Mouse (Mus musculus) heart, postnatal 25 days (tissue): ENCODE measurements around the gene Tff1. TPM values are rescaled to one million over a fixed set of nuclear protein-coding genes. Genes with fewer than 3 reads are reported as not detected.

Experiments
- DNase-seq: peaks from one replicate; pipeline ENCODE4 v3.0.0; 2022; ENCODE audit warnings: low spot score
- intact Hi-C: fragments of 180-260 bp; cut with DNase I; formaldehyde crosslinking; loops from one replicate; pipeline ENCODE4 v1.15.1; 2025
- total RNA-seq, 2 experiments: library from RNA; stranded (reverse); gene quantifications; 2 replicates each; pipeline ENCODE4 v1.2.3; 2021

The Tff1 gene
- total RNA-seq, 2 experiments from 2014 or later, result not detected

GRCm38 (mm10) chr17:31117946-31118345, 47.1 kb downstream of the Tff1 start:
- DNase-seq, result no peak
- intact Hi-C loops, result loop anchor here (2.0 to 5.0 kb wide), 2 partner anchors 41 to 107 kb away; no protein-coding TSS in a partner anchor

- intact Hi-C loops, result loop anchor here (5.0 kb wide), 1 partner anchor 39 kb away; no protein-coding TSS in a partner anchor
These were observed 49.0 kb downstream of the Tff1 start for GRCm38 (mm10) chr17:31116063-31116462.

DNA sequence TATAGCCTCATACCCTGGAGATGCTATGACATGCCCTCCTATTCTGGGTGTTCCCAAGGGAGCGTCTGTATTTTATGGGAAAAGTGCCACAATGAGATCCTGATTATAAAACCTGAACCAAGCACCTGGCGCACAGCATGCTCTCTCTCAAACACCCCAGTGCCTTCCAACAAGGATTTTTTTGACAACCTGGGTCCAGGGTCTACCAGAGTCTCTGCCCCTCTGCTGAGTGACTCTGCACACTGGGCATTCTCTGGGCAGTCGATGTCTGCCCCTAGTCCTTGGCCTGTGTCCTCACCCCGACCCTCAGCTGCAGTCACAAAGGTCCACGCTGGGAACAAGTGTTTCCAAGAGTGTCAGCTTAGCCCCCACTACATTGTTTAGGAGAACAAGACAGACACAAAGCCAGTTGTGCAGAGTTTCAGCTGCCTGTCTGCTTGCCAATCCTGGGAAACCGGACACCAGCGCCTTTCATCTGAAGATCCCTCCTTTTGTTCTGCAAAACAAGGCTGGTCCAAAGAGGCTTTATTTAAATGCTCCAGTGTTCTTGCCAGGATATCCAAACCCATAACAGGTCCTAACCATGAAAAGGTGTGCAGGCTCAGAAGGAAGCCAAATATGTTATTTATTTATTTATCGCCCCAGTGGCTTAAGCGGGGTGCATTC, 51.8 kb downstream of the Tff1 start:
- intact Hi-C loops, result no loop called here

More at GRCm38 (mm10) chr17:31116063-31116462, 49.0 kb downstream of the Tff1 start:
- no peak for DNase-seq

More for the DNA sequence above, 51.8 kb downstream of the Tff1 start:
- no peak for DNase-seq

Other genes starting within 250 kb of the Tff1 start
- not detected for gene Umodl1, start 210.6 kb downstream of the Tff1 start, total RNA-seq
- 1 to 10 TPM; 3.8 to 6.0 TPM for gene Abcg1, start 107.6 kb downstream of the Tff1 start, total RNA-seq
- not detected for gene Tff3, start 35.6 kb downstream of the Tff1 start, total RNA-seq
- not detected for gene Tff2, start 21.0 kb downstream of the Tff1 start, total RNA-seq
- not detected for gene Tmprss3, start 33.7 kb upstream of the Tff1 start, total RNA-seq
- gene Ubash3a, start 42.6 kb upstream of the Tff1 start, total RNA-seq, result not detected
- gene Rsph1, start 112.1 kb upstream of the Tff1 start, total RNA-seq, result 1 to 10 TPM; 1.7 to 2.1 TPM
- 10 to 100 TPM; 10.4 to 13.3 TPM for gene Slc37a1, start 121.5 kb upstream of the Tff1 start, total RNA-seq
- gene Pde9a, start 220.9 kb upstream of the Tff1 start, total RNA-seq, result 1 to 10 TPM; 5.1 to 6.7 TPM